Mouse (Mus musculus) liver, adult 2 months (tissue): Measurements from ENCODE around the gene Snx25.
A peak's percentile ranks its signal among the peaks of the same experiment; 100 is the strongest.

Experiments used
- CTCF ChIP-seq: fragments of 200-500 bp; IDR thresholded peaks from 2 replicates; pipeline ENCODE4 v1.5.1; 2011; ENCODE audit warnings: low read depth, low read length, control low read depth
- POLR2A ChIP-seq: fragments of 200-500 bp; IDR thresholded peaks from 2 replicates; pipeline ENCODE4 v1.6.1; 2011; ENCODE audit warnings: low read length, control low read depth; ENCODE audit not compliant: insufficient read depth; ENCODE audit errors: extremely low read depth

DNA sequence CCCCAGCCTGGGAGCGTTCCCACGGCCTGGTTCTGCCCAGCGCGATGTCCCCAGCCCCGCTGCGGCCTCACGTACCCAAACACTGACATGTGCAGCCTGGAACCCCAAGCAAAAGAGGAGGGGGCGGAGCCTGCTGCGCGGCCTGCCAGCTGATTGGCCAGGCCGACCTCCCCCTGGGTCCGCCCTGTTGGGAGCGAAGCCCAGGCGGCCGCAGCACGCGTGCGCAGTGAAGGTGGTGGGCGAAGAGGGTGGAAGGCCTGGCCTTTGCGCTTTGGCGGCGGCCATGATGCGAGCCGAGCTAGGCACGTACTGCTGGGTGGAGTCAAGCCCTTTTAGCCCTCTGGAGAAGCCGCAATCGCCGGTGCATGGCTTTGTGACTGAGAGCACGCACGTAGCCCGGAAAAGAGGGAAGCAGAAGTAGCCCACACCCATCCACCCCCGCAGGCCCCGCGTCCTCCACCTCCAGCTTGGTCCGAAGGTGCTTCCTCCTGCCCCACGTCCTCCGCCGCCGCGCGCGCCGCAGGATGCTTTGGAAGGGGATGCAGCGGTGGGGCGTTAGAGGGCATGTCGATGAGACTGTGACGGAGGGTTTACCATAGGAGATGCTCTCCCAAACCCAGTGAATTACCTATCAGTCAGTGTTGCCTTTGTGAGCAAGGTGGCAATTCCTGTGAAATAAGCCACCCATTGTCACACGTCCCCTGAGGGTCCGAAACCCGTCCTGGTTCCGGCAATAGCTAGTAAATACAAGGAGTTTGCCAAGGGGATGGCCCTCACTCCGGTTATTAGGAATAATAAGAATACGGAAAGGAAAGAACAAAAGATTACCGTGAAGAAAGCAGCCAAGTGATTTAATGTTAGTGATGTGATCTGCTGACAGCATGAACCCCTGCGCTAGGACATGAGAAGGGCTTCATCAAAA is 151.9 kb downstream of the Snx25 start:
- TF ChIP-seq CTCF, result no peak
- peak; percentile 96 for TF ChIP-seq POLR2A
